Mouse (Mus musculus) common myeloid progenitor, adult 5-6 weeks (primary cell): Measurements from ENCODE around the gene Dmrt2. TPM values are rescaled to one million over a fixed set of nuclear protein-coding genes. Genes with fewer than 3 reads are reported as not detected.

Experiments used
- ATAC-seq: replicated peaks from 2 replicates; pipeline ENCODE4 v1.8.0; 2016; ENCODE audit warnings: low read depth, mild to moderate bottlenecking, moderate TSS enrichment, inconsistent platforms; ENCODE audit not compliant: poor library complexity, severe bottlenecking
- total RNA-seq: library from RNA; stranded (forward); fragments of 200-1000, 187-1606 nt; gene quantifications from 2 replicates; pipeline ENCODE4 v1.2.3, GENCODE M21; 2017

Gene Dmrt2
- not detected in 2 replicates for total RNA-seq

- ATAC-seq = peak; percentile 90
Measured at GRCm38 (mm10) chr19:25672101-25672950, at the start of gene Dmrt2. Gene Dmrt2, plus strand, starts transcription at chr19:25672411.

- ATAC-seq = peak; percentile 95
Measured at GRCm38 (mm10) chr19:25628490-25628889, 43.7 kb upstream of the Dmrt2 start.

GRCm38 (mm10) chr19:25635119-25635518 is 37.1 kb upstream of the Dmrt2 start:
- ATAC-seq = no peak

- ATAC-seq = peak; percentile 69
Measured at GRCm38 (mm10) chr19:25635622-25636244, 36.5 kb upstream of the Dmrt2 start.

GRCm38 (mm10) chr19:25638766-25639361 is 33.3 kb upstream of the Dmrt2 start:
- ATAC-seq = no peak

- ATAC-seq = no peak
Measured at GRCm38 (mm10) chr19:25641786-25642185, 30.4 kb upstream of the Dmrt2 start.

- no peak for ATAC-seq
Measured at GRCm38 (mm10) chr19:25647136-25647535, 25.1 kb upstream of the Dmrt2 start.

GRCm38 (mm10) chr19:25648701-25649100 is 23.5 kb upstream of the Dmrt2 start:
- no peak for ATAC-seq

GRCm38 (mm10) chr19:25650474-25650873 is 21.7 kb upstream of the Dmrt2 start:
- ATAC-seq = no peak

GRCm38 (mm10) chr19:25652560-25652959 is 19.7 kb upstream of the Dmrt2 start:
- no peak for ATAC-seq

- no peak for ATAC-seq
Measured at GRCm38 (mm10) chr19:25654034-25654749, 18.0 kb upstream of the Dmrt2 start.

- no peak for ATAC-seq
Measured at GRCm38 (mm10) chr19:25665486-25666339, 6.5 kb upstream of the Dmrt2 start.

GRCm38 (mm10) chr19:25667836-25668235 is 4.4 kb upstream of the Dmrt2 start:
- ATAC-seq = no peak

GRCm38 (mm10) chr19:25669593-25670248 is 2.5 kb upstream of the Dmrt2 start:
- no peak for ATAC-seq

- no peak for ATAC-seq
Measured at GRCm38 (mm10) chr19:25670571-25671285, 1.5 kb upstream of the Dmrt2 start.

GRCm38 (mm10) chr19:25671681-25672080 is 530 bp upstream of the Dmrt2 start:
- no peak for ATAC-seq

- ATAC-seq = no peak
Measured at GRCm38 (mm10) chr19:25673224-25674055, 1.2 kb downstream of the Dmrt2 start.

- no peak for ATAC-seq
Measured at GRCm38 (mm10) chr19:25674056-25674420, 1.8 kb downstream of the Dmrt2 start.
